17 mouse cellular contexts compared by ENCODE assay signal in genomic region chr8:123718752-123719151, GRCm38 (mm10).
"Had no signal": no experiment of that assay in that cellular context is flagged by ENCODE, and none has a peak within 500 bp of the region (broad histone marks: within the 10 kb centered on the region; RNA-seq: fewer than 3 reads in every experiment).

No protein-coding gene starts in this region.

- H3K27me3 ChIP-seq: midbrain, embryonic 15.5 days; neural tube, embryonic 12.5 days; neural tube, embryonic 15.5 days had no signal

- H3K9me3 ChIP-seq: liver, embryonic 13.5 days; midbrain, embryonic 12.5 days; midbrain, embryonic 15.5 days; neural tube, embryonic 12.5 days; neural tube, embryonic 15.5 days had no signal

- H3K4me3 ChIP-seq: layer of hippocampus, adult 2 months; liver, embryonic 13.5 days; midbrain, embryonic 12.5 days; midbrain, embryonic 15.5 days; neural tube, embryonic 12.5 days; neural tube, embryonic 15.5 days had no signal

- DNase-seq: kidney, postnatal 25 days; layer of hippocampus, adult 9-11 months; liver, embryonic 13.5 days; lung, adult 2 months; lung, postnatal 14 days; lung, postnatal 4 days; right cerebral cortex, adult 18-20 months; right cerebral cortex, postnatal 14 days; right cerebral cortex, postnatal 4 days; thymus, adult 2 months; thymus, postnatal 14 days; thymus, postnatal 4 days had no signal

- H3K36me3 ChIP-seq: liver, embryonic 13.5 days; midbrain, embryonic 12.5 days; midbrain, embryonic 15.5 days; neural tube, embryonic 12.5 days; neural tube, embryonic 15.5 days had no signal

- H3K27ac ChIP-seq: midbrain, embryonic 12.5 days; midbrain, embryonic 15.5 days; neural tube, embryonic 12.5 days; neural tube, embryonic 15.5 days had no signal

- H3K9ac ChIP-seq: liver, embryonic 13.5 days; midbrain, embryonic 12.5 days; midbrain, embryonic 15.5 days; neural tube, embryonic 12.5 days; neural tube, embryonic 15.5 days had no signal
